Mouse (Mus musculus) neural tube, embryonic 13.5 days (tissue): ENCODE results near the gene Slc25a34. TPM values are rescaled to one million over a fixed set of nuclear protein-coding genes. Genes with fewer than 3 reads are reported as not detected.

Experiments
- ATAC-seq: fragments of 200-750 bp; cut with Nextera tagmentation; 2 replicates; pipeline ENCODE4 v1.8.0; 2017; ENCODE audit warnings: low read depth, mild to moderate bottlenecking, moderate TSS enrichment, moderate library complexity
- H3K27ac ChIP-seq: fragments of 300-500 bp; sonication (generic); replicated peaks from 2 replicates; pipeline ENCODE4 v1.5.1; 2015; ENCODE audit warnings: moderate library complexity, mild to moderate bottlenecking, inconsistent platforms
- H3K27me3 ChIP-seq: fragments of 300-500 bp; sonication (generic); 2 replicates; pipeline ENCODE4 v1.6.1; 2015; ENCODE audit warnings: mild to moderate bottlenecking, inconsistent platforms
- H3K36me3 ChIP-seq: fragments of 300-500 bp; sonication (generic); 2 replicates; pipeline ENCODE4 v1.6.1; 2015; ENCODE audit warnings: mild to moderate bottlenecking, inconsistent platforms
- H3K4me1 ChIP-seq: fragments of 300-500 bp; sonication (generic); replicated peaks from 2 replicates; pipeline ENCODE4 v1.6.1; 2015; ENCODE audit warnings: inconsistent platforms
- H3K4me2 ChIP-seq: fragments of 300-500 bp; sonication (generic); 2 replicates; pipeline ENCODE4 v1.6.1; 2015; ENCODE audit warnings: inconsistent platforms, mild to moderate bottlenecking, moderate library complexity
- H3K4me3 ChIP-seq: fragments of 300-500 bp; sonication (generic); 2 replicates; pipeline ENCODE4 v1.5.1; 2015; ENCODE audit warnings: mild to moderate bottlenecking, inconsistent platforms
- H3K9ac ChIP-seq: fragments of 300-500 bp; sonication (generic); 2 replicates; pipeline ENCODE4 v1.6.1; 2015; ENCODE audit warnings: moderate library complexity, mild to moderate bottlenecking, inconsistent platforms
- H3K9me3 ChIP-seq: fragments of 300-500 bp; sonication (generic); 2 replicates; pipeline ENCODE4 v1.6.1; 2016; ENCODE audit warnings: inconsistent platforms
- WGBS: fragments of 180-500 bp; shearing (Covaris S2); methylation state at CpG from one replicate; pipeline ENCODE4 v1.1.7; 2015; 5-methylcytosine and 5-hydroxymethylcytosine counted together
- polyA plus RNA-seq: library from polyadenylated mRNA; unstranded; fragments of >200 nt; fragmentation: Nextera tagmentation; extraction: Ambion mirVana; gene quantifications from 2 replicates; pipeline ENCODE4 v1.2.1, GENCODE M21; 2015

The Slc25a34 gene
- polyA plus RNA-seq, 1 experiment from 2014 or later, result 0.11 TPM

DNA sequence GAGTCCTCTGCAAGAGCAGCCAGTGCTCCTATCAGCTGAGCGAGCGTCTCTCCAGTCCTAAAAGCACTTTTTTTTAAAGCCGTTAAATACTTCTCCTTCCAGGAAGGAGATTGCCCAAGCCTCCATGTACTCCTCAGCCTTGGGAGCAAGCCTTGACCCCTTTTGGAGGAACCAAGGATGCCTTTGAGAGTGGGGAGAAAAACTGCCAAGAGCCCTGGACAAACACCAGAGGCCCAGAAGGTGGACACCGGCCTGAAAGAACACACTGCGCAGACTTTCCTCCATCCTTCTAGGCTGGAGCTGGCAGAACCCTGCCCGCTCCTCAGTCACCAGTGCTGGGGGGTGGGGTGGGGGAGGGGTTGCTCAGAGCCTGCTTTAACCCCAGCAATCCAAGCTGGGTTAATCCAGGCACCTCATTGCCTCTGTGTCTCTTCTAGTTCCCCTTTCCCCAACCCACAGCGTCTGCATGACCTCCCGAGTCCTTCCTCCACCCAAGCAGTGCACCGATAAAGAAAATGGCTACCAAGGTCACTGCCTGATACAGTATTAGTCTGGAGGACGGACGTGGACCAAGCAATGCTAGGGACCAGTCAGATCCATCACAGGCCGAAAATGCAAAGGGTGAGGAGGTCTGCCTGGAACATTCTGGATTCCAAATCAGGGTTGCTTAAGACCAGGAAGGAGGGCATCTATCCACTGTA lies 32.4 kb upstream of the Slc25a34 start:
- peaks cover 10% of the 10 kb centered on the region for H3K4me1 ChIP-seq
- no peaks in the 10 kb centered on the region for H3K27me3 ChIP-seq
- ATAC-seq, result no peak
- no peak overlapping the region for H3K9ac ChIP-seq
- H3K4me3 ChIP-seq, result no peak overlapping the region
- H3K36me3 ChIP-seq, result peaks cover 46% of the 10 kb centered on the region
- H3K9me3 ChIP-seq, result no peaks in the 10 kb centered on the region
- 92% methylated on average over 12 of the region's 12 CpGs for WGBS
- no peak overlapping the region for H3K4me2 ChIP-seq
- 0 out of 2 replicates have a peak overlapping the region, but pooled peaks have one; percentile 5 for H3K27ac ChIP-seq

DNA sequence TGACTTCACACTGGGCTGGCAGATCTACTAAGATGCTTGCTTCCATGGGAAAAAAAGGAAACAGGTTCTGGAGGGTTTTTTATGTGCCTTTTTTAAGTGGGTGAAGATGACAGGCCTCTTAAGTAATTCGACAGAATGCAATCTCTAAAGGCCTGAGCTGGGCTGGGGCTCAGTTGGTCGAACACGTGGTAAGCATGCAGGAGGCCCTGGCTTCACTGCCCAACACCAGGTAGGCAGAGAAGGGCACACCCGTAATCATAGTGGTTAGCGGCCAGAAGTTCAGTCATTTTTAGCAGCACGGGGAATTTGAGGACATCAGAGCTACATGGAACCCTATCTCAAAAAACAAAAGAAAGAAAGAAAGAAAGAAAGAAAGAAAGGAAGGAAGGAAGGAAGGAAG lies 30.9 kb upstream of the Slc25a34 start:
- H3K4me2 ChIP-seq, result no peak overlapping the region
- peak overlapping the region; percentile 34 for H3K27ac ChIP-seq
- no peaks in the 10 kb centered on the region for H3K9me3 ChIP-seq
- no peak overlapping the region for H3K4me3 ChIP-seq
- no peak for ATAC-seq
- peaks cover 16% of the 10 kb centered on the region for H3K4me1 ChIP-seq
- no peak overlapping the region for H3K9ac ChIP-seq
- H3K27me3 ChIP-seq, result no peaks in the 10 kb centered on the region
- 87% methylated on average over 6 of the region's 6 CpGs for WGBS
- peaks cover 35% of the 10 kb centered on the region for H3K36me3 ChIP-seq

DNA sequence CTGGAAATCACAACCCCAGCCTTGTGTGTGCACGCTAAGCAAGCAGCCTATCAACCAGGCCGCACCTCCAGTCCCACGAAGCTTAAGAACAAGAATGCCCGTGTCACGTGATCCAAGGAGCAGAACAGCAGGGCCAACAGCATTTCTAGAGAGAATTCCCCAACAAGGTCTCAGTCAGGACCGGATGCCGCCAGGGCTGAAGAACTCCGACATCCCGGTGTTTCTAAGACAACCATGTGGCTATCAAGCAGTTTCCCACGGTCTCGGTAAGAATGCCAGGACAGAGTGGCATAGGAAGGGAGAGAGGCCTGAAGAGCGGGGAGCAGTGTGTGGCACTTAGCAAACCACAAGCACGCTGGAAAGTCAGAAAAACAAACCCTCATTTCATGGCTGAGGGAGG lies 30.2 kb upstream of the Slc25a34 start:
- Histone ChIP-seq H3K4me2 (no peak overlapping the region), H3K9ac (no peak overlapping the region), H3K27me3 (no peaks in the 10 kb centered on the region), H3K9me3 (no peaks in the 10 kb centered on the region), H3K4me3 (no peak overlapping the region), H3K36me3 (peaks cover 32% of the 10 kb centered on the region), H3K27ac (peak overlapping the region; percentile 34), H3K4me1 (peaks cover 23% of the 10 kb centered on the region)
- 88% methylated on average over 13 of the region's 13 CpGs for WGBS
- ATAC-seq, result no peak

DNA sequence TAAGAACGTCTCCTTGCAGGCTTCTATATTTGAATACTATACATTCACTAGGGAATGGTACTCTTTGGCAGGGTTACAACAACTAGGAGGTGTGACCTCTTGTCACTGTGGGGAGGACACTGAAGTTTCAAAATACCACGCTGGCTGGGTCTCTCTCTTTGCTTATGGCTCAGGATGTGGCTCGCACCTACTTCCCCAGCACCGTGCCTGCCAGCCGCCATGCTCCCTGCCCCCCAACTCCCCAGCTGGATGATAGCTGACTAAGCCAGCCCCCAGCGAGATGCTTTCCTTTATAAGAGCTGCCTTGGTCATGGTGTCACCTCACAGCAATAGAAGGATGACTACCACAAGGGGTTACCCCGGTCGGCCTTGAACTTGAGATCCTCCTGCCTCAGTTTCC lies 29.4 kb upstream of the Slc25a34 start:
- WGBS, result 86% methylated on average over 8 of the region's 8 CpGs
- H3K4me1 ChIP-seq, result peaks cover 31% of the 10 kb centered on the region
- no peak for ATAC-seq

DNA sequence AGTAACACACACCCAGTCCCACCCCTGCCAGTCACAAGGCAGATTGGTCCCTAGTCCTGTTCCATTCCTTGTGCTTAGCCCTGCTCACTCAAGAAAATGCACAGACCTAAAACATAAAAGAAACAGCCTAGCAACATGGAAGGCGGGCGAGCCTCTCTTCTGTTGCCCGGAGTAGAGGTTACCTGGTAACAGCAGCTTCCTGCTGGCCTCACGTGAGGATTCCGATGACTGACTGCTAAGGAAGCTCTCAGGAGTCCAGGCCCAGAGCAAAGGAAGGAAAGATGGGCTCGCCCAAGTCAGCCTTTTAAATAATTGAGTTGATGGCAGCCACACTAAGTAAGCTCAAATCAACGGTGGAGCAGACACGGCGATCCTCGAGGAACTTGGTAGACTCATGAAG lies 28.3 kb upstream of the Slc25a34 start:
- Histone ChIP-seq H3K4me3 (no peak overlapping the region), H3K9ac (no peak overlapping the region), H3K4me2 (no peak overlapping the region), H3K27me3 (no peaks in the 10 kb centered on the region), H3K9me3 (no peaks in the 10 kb centered on the region), H3K27ac (0 out of 2 replicates have a peak overlapping the region, but pooled peaks have one; percentile 33), H3K36me3 (peaks cover 26% of the 10 kb centered on the region), H3K4me1 (peaks cover 31% of the 10 kb centered on the region)
- no peak for ATAC-seq
- WGBS, result 80% methylated on average over 10 of the region's 10 CpGs

More for the DNA sequence above, 29.4 kb upstream of the Slc25a34 start:
- no peak overlapping the region for H3K4me2 ChIP-seq
- no peak overlapping the region for H3K4me3 ChIP-seq
- peaks cover 29% of the 10 kb centered on the region for H3K36me3 ChIP-seq
- no peak overlapping the region for H3K27ac ChIP-seq
- H3K9me3 ChIP-seq, result no peaks in the 10 kb centered on the region
- no peak overlapping the region for H3K9ac ChIP-seq
- no peaks in the 10 kb centered on the region for H3K27me3 ChIP-seq

DNA sequence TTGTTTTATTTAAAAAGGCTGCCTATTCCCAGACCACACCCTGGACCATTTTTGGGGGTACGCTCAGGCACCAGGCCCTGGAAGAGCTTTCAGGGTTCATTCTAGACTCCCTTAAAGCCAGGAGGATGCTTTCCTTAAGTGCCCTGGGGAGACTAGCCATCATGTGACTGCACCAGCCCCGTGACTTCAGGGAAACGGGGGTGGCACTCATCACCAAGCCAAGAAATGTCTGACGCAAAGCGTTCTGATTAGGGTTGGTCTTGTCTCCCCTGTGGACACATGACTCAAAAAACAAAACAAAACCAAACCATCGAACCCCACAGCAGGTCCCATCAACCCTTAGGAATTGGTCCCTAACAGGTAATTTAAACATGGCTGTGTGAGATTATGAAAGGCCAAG lies 27.7 kb upstream of the Slc25a34 start:
- no peak for ATAC-seq
- Histone ChIP-seq H3K4me2 (no peak overlapping the region), H3K4me3 (no peak overlapping the region), H3K27ac (no peak overlapping the region), H3K36me3 (peaks cover 25% of the 10 kb centered on the region), H3K9ac (no peak overlapping the region), H3K9me3 (no peaks in the 10 kb centered on the region), H3K4me1 (peaks cover 31% of the 10 kb centered on the region), H3K27me3 (no peaks in the 10 kb centered on the region)
- WGBS, result 85% methylated on average over 6 of the region's 6 CpGs

DNA sequence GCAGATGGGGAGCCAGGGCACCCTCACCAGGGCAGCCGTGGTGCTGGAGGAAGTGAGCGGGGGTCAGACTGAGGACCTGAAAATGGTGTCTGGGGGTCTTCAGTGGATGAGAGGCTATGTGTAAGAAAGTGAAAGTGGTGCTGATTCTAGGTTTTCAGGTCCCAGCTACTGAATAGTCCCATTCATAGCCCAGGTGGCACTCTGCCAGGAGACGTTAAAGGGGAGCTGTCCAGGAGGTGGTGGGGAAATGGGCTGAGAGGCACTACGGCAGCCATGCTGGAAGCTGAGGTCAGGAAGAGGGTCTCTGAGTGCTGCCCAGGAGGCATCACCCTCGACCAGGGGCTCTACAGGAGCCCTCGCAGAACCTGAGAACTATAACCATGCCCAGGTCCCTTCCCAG lies 25.6 kb upstream of the Slc25a34 start:
- peaks cover 25% of the 10 kb centered on the region; the same call in 1 of the 2 replicates for H3K36me3 ChIP-seq
- no peak for ATAC-seq
- WGBS, result 64% methylated on average over 6 of the region's 6 CpGs
- 0 out of 2 replicates have a peak overlapping the region, but pooled peaks have one; percentile 16 for H3K4me2 ChIP-seq
- no peaks in the 10 kb centered on the region for H3K9me3 ChIP-seq
- no peaks in the 10 kb centered on the region for H3K27me3 ChIP-seq
- no peak overlapping the region for H3K9ac ChIP-seq
- H3K4me3 ChIP-seq, result no peak overlapping the region
- H3K4me1 ChIP-seq, result peaks cover 33% of the 10 kb centered on the region
- H3K27ac ChIP-seq, result peak overlapping the region; percentile 75

DNA sequence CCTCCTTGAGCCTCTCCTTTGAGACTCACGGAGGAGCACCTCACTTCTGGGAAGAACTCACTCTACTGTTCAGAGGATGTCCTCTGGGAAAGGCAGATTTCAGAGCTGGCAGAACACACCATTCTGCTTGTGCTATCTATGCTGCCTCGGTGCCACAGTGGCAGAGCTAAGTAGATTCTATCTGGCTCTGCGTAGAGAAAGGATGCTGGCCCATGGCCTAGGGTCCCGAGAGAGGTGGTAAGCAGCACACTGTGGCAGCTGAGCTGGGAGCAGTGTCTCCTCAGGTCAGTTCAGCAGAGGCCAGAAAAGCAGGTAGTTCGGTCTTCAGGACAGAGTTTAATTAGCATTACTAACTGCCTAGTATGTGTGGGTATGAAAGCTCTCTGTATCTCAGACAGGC lies 24.6 kb upstream of the Slc25a34 start:
- Histone ChIP-seq H3K4me2 (no peak overlapping the region), H3K27me3 (no peaks in the 10 kb centered on the region), H3K27ac (peak overlapping the region; percentile 75; the same call in 1 of the 2 replicates), H3K36me3 (peaks cover 20% of the 10 kb centered on the region; the same call in 1 of the 2 replicates), H3K9me3 (no peaks in the 10 kb centered on the region), H3K4me3 (no peak overlapping the region), H3K4me1 (peaks cover 35% of the 10 kb centered on the region), H3K9ac (no peak overlapping the region)
- 87% methylated on average over 5 of the region's 5 CpGs for WGBS
- ATAC-seq, result no peak

DNA sequence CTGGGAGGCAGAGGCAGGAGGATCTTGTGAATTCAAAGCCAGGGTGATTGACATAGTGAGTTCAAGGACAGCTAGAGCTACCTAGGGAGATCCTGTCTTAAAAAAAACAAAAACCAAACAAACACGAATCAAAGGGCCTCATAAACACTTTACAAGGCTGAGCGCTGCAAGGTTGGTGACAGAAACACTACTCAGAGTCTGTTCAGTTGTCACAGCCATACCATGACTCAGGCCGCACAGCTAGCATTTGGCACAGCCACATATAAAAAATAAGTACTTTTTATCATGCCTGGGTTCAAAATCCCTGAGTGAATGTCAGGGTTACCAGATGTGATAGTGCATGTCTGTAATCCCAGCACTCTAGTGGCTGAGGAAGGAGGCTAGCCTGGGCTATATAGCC lies 23.6 kb upstream of the Slc25a34 start:
- ATAC-seq, result no peak
- no peak overlapping the region for H3K9ac ChIP-seq
- H3K4me2 ChIP-seq, result no peak overlapping the region
- peaks cover 16% of the 10 kb centered on the region for H3K36me3 ChIP-seq
- H3K27me3 ChIP-seq, result no peaks in the 10 kb centered on the region
- H3K9me3 ChIP-seq, result no peaks in the 10 kb centered on the region
- H3K27ac ChIP-seq, result no peak overlapping the region
- 95% methylated on average over 3 of the region's 3 CpGs for WGBS
- no peak overlapping the region for H3K4me3 ChIP-seq
- peaks cover 45% of the 10 kb centered on the region for H3K4me1 ChIP-seq

DNA sequence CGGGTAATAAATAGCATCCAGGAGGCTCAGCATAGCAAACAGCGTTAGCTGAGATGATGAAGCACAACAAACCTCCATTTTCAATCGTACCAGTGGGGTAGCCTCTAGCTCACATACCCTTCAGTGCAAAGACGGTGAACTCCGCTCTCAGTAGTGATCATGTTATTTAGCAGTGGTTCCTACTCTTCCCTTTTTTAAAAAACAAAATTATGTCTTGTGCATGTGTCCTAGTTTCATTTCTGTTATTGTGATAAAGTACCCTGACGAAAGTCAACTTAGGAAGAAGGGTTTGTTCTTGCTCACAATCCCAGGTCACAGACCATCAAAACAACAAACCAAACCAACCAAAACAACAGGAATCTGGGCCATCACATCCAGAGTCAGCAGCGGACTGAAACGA lies 22.4 kb upstream of the Slc25a34 start:
- Histone ChIP-seq H3K36me3 (peaks cover 20% of the 10 kb centered on the region), H3K4me2 (no peak overlapping the region), H3K4me3 (no peak overlapping the region), H3K27ac (no peak overlapping the region), H3K27me3 (no peaks in the 10 kb centered on the region), H3K9ac (no peak overlapping the region), H3K9me3 (no peaks in the 10 kb centered on the region), H3K4me1 (peaks cover 43% of the 10 kb centered on the region)
- WGBS, result 93% methylated on average over 8 of the region's 8 CpGs
- ATAC-seq, result no peak

DNA sequence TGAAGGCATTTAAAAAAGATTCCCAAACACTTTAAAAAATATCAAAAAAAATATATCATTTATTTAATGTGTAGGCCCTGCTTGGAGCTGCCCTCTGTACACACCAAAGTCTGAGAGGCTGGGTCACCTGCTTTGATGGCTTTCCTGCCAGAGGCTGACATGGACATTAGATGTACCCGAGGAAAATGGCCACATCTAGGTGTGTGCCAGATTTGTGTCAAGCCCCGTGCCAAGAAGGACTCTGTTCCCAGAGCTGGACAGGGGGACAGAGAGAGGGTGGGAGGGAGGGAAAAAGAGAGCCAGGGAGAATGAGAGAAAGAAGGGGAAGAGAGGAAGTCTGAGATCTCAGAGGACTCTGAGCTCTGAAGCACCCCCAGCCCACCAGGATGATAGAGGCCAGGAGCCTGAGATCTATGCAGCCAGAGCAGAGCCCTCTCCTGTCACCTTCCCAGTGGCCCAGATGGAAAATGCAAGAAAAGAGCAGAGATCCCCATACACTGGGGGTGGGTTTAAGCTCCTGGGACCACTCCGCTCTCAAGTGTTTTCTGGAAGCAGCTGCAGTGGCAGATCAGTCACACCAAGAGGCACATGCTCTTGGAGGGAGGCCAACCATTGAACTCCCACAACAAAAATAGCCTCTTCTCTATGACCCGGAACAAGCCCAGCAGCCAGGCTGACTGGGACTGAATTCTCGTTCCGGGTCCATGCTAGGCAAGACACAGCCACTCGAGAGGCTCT lies 19.7 kb upstream of the Slc25a34 start:
- 38% methylated on average over 7 of the region's 7 CpGs for WGBS
- ATAC-seq, result peak; percentile 68
- H3K27me3 ChIP-seq, result no peaks in the 10 kb centered on the region
- H3K36me3 ChIP-seq, result peaks cover 38% of the 10 kb centered on the region
- 0 out of 2 replicates have a peak overlapping the region, but pooled peaks have one; percentile 4 for H3K4me2 ChIP-seq
- no peak overlapping the region for H3K4me3 ChIP-seq
- H3K9me3 ChIP-seq, result no peaks in the 10 kb centered on the region
- peaks cover 24% of the 10 kb centered on the region for H3K4me1 ChIP-seq
- peak overlapping the region; percentile 26 for H3K9ac ChIP-seq
- peak overlapping the region; percentile 86 for H3K27ac ChIP-seq

DNA sequence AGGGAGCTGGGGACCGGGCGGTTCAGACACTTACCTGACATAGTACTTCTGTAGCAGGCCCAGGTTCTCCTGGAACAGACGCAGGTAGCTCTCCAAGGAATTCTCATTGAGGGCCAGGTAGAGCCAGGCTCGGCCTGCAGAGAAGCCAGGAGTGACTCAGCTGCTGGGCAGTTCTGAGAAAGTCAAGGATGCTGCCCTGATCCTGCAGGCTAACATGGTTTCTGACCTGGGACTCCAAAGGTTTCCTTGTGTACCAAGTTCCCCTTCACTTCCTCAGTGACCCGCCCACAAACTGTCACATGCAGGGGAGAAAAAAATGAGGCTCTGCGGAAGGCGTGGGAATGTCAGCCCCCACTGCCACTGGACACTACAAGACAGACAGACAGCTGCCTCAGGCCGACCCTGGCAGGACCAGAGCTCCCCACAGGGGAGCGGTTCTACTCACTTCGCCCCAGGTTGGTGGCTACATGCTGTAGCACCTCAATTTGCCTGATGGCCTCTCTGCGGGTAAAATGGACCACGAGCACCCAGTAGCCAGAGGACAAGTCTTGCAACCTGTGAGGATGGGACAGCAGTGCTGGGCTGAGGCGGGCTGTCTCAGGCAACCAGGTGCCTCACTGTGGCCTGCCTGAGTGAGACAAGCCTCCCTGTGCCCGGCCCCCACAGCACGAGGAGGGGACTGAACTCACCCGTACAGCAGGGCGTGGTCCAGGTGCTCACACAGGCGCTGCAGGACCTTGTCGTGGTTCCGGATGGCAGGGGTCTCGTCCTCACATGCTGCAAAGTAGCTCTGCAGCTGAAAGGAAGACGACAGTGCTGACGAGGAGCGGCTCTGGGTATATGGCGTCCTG lies 18.6 kb upstream of the Slc25a34 start:
- H3K4me2 ChIP-seq, result no peak overlapping the region
- peak overlapping the region; percentile 26; the same call in 1 of the 2 replicates for H3K9ac ChIP-seq
- peak overlapping the region; percentile 86; the same call in 1 of the 2 replicates for H3K27ac ChIP-seq
- peaks cover 46% of the 10 kb centered on the region for H3K36me3 ChIP-seq
- H3K27me3 ChIP-seq, result no peaks in the 10 kb centered on the region
- H3K4me1 ChIP-seq, result peaks cover 22% of the 10 kb centered on the region
- no peak for ATAC-seq
- H3K4me3 ChIP-seq, result no peak overlapping the region
- WGBS, result 92% methylated on average over 25 of the region's 25 CpGs
- no peaks in the 10 kb centered on the region for H3K9me3 ChIP-seq
